32 mouse cellular contexts compared by ENCODE assay signal in the genomic region with DNA sequence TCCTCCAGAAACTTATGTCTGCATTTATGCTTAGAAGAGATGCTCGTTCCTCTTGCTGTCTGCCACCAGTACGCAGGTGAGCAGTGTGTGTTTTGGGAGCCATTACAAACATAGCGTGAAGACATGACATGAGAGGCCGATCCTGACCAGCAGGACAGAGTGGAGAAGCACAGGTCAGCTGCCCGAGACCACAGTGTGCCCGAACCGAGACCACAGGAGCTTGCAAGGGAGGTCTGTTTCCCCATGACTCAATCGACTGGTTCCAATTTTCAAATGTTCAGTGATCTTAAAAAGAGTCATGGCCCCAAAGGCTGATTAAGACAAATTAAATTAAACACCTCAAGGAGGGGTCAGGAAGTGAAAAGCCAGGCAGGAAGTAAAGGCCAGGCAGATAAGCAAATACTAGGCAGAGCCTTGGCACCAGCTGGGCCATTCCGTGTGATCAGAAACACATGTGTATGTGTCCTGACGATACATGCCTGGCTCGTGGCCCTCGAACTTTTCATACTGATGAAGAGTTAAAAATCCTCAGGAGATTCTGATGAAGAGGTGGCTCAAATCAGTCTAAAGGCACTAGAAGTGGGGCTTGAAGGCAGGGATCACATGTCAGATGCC. TPM values are rescaled to one million over a fixed set of nuclear protein-coding genes. Genes with fewer than 3 reads are reported as not detected.
A peak's percentile ranks its signal among the peaks of the same experiment; 100 is the strongest.
DNase-seq lines count a peak whose midpoint lies in the region; ATAC-seq lines count a peak whose summit lies in the region.
"Had no signal": no experiment of that assay in that cellular context is flagged by ENCODE, and none has a peak within 500 bp of the region (broad histone marks: within the 10 kb centered on the region; RNA-seq: fewer than 3 reads in every experiment).

No protein-coding gene starts in this region.

- no peaks in the 10 kb centered on the region for H3K27me3 ChIP-seq in forebrain, embryonic 10.5 days (ENCODE audit: poor library complexity, severe bottlenecking)
- H3K27me3 ChIP-seq: forebrain, embryonic 12.5 days; kidney, embryonic 15.5 days; liver, embryonic 15.5 days; neural tube, embryonic 12.5 days had no signal

- peak; percentile 94 for ATAC-seq in common myeloid progenitor, adult 5-6 weeks (replicated peaks; ENCODE audit: low read depth, poor library complexity, severe bottlenecking)
- ATAC-seq in megakaryocyte progenitor cell, adult 5-6 weeks (replicated peaks; ENCODE audit: poor library complexity), result peak; percentile 90
- ATAC-seq: forebrain, postnatal 0 days; hindbrain, embryonic 16.5 days; midbrain, embryonic 16.5 days had no signal

- H3K4me1 ChIP-seq in forebrain, embryonic 10.5 days, result peaks cover 15% of the 10 kb centered on the region
- H3K4me1 ChIP-seq: kidney, embryonic 15.5 days; liver, embryonic 15.5 days; neural tube, embryonic 12.5 days had no signal

- peak; percentile 66 for DNase-seq in heart, adult 11 months
- no peak for DNase-seq in heart, postnatal 14 days
- DNase-seq in forelimb bud, embryonic 11.5 days (ENCODE audit: low read depth, low spot score), result peak; percentile 18
- DNase-seq in forebrain, embryonic 10.5 days (ENCODE audit: extremely low spot score, low spot score), result no peak
- DNase-seq in MN1 (ENCODE audit: low spot score), result no peak
- DNase-seq: adrenal gland, postnatal 14 days; cerebellum, adult 11 months; cerebellum, adult 9-10 months; forebrain, postnatal 0 days; gastrocnemius, postnatal 14 days; heart, adult 18-20 months; heart, postnatal 4 days; kidney, adult 18-20 months; kidney, postnatal 36 days; layer of hippocampus, postnatal 36 days; left cerebral cortex, postnatal 4 days; liver; lung, embryonic 14.5 days; right cerebral cortex, adult 18-20 months; thymus, adult 18-20 months; thymus, postnatal 4 days had no signal

- H3K27ac ChIP-seq in forebrain, embryonic 10.5 days, result no peak overlapping the region
- H3K27ac ChIP-seq: forebrain, embryonic 12.5 days; kidney, embryonic 15.5 days; liver, embryonic 15.5 days; neural tube, embryonic 12.5 days; stomach, postnatal 0 days had no signal

- H3K9me3 ChIP-seq in forebrain, embryonic 10.5 days, result no peaks in the 10 kb centered on the region
- H3K9me3 ChIP-seq: forebrain, embryonic 12.5 days; kidney, embryonic 15.5 days; liver, embryonic 15.5 days; neural tube, embryonic 12.5 days had no signal

- H3K36me3 ChIP-seq in forebrain, embryonic 10.5 days (replicated peaks), result no peaks in the 10 kb centered on the region
- H3K36me3 ChIP-seq: forebrain, embryonic 12.5 days; kidney, embryonic 15.5 days; liver, embryonic 15.5 days; neural tube, embryonic 12.5 days had no signal

- WGBS in forebrain, embryonic 10.5 days, result 68% methylated on average over 12 of the region's 12 CpGs

- no peak overlapping the region for H3K4me3 ChIP-seq in forebrain, embryonic 10.5 days
- H3K4me3 ChIP-seq: erythroblast, embryonic 14.5 days; forebrain, embryonic 12.5 days; kidney, embryonic 15.5 days; liver, embryonic 15.5 days; myocyte; neural tube, embryonic 12.5 days had no signal

- intact Hi-C loops in heart, postnatal 14 days (cut with DNase I), result no loop called here

RNA-seq across cellular contexts. Expression of a gene that starts 58.1 kb away (rescaled TPM):
- total RNA-seq in heart, postnatal 14 days (2021), result 1 to 10 TPM; 3.9 to 4.7 TPM
- 1.2 and 11.3 TPM in 2 replicates for total RNA-seq in common myeloid progenitor, adult 5-6 weeks (2017)
- total RNA-seq in megakaryocyte progenitor cell, adult 5-6 weeks (2015), result 0.10 TPM in 1 of 2 replicates, not detected in the other
- 0.17 TPM in 1 of 2 replicates, not detected in the other for total RNA-seq in megakaryocyte progenitor cell, adult 5-6 weeks (2017)
- polyA plus RNA-seq in forebrain, embryonic 10.5 days (2016; fragmentation: Nextera tagmentation; extraction: Ambion mirVana), result 66.2 and 67.3 TPM in 2 replicates
- polyA plus RNA-seq: erythroblast, embryonic 14.5 days had no signal

Comparison
In these comparisons a context has a peak if more than half of its experiments do, and no peak if none do; other contexts are left out.
1. DNase-seq: peak in heart, adult 11 months (single experiment) and forelimb bud, embryonic 11.5 days (single experiment); none in heart, postnatal 14 days (0 of 2), forebrain, embryonic 10.5 days (single experiment) and MN1 (single experiment).